Mouse (Mus musculus) liver, embryonic 16.5 days (tissue): ENCODE measurements around the gene Nrl. TPM values are rescaled to one million over a fixed set of nuclear protein-coding genes. Genes with fewer than 3 reads are reported as not detected.

Experiments used
- ATAC-seq: fragments of 200-750 bp; cut with Nextera tagmentation; 2 replicates; pipeline ENCODE4 v1.8.0; 2017; ENCODE audit warnings: low read depth, mild to moderate bottlenecking, moderate number of reproducible peaks, moderate library complexity
- H3K27ac ChIP-seq: fragments of 300-500 bp; sonication (generic); 2 replicates; pipeline ENCODE4 v1.5.1; 2014; ENCODE audit warnings: mild to moderate bottlenecking, low read length
- H3K27me3 ChIP-seq: fragments of 300-500 bp; sonication (generic); 2 replicates; pipeline ENCODE4 v1.6.1; 2014; ENCODE audit warnings: low read depth, low read length, mixed read lengths; ENCODE audit not compliant: control insufficient read depth, insufficient read depth
- H3K36me3 ChIP-seq: fragments of 300-500 bp; sonication (generic); 2 replicates; pipeline ENCODE4 v1.6.1; 2014; ENCODE audit warnings: mild to moderate bottlenecking; ENCODE audit not compliant: control insufficient read depth, insufficient read depth
- H3K4me1 ChIP-seq: fragments of 300-500 bp; sonication (generic); 2 replicates; pipeline ENCODE4 v1.6.1; 2014; ENCODE audit warnings: low read depth, low read length, mixed read lengths; ENCODE audit not compliant: control insufficient read depth
- H3K4me2 ChIP-seq: fragments of 300-500 bp; sonication (generic); 2 replicates; pipeline ENCODE4 v1.6.1; 2014; ENCODE audit warnings: low read depth, low read length, mixed read lengths
- H3K4me3 ChIP-seq: fragments of 300-500 bp; sonication (generic); 2 replicates; pipeline ENCODE4 v1.5.1; 2014; ENCODE audit warnings: low read depth, mild to moderate bottlenecking, low read length
- H3K9ac ChIP-seq: fragments of 300-500 bp; sonication (generic); 2 replicates; pipeline ENCODE4 v1.6.1; 2014; ENCODE audit warnings: low read depth, low read length
- H3K9me3 ChIP-seq: fragments of 300-500 bp; sonication (generic); replicated peaks from 2 replicates; pipeline ENCODE4 v1.6.1; 2016; ENCODE audit warnings: low read length; ENCODE audit not compliant: control insufficient read depth
- WGBS: fragments of 180-500 bp; shearing (Covaris S2); extraction: QIAGEN DNeasy Blood & Tissue Kit; methylation state at CpG from one replicate; pipeline ENCODE4 v1.1.7; 2014; ENCODE audit not compliant: insufficient replicate concordance; 5-methylcytosine and 5-hydroxymethylcytosine counted together
- polyA plus RNA-seq: library from polyadenylated mRNA; unstranded; fragments of >200 nt; fragmentation: Nextera tagmentation; extraction: Ambion mirVana; gene quantifications from 2 replicates; pipeline ENCODE4 v1.2.1, GENCODE M21; 2015

Nrl gene
- polyA plus RNA-seq, 1 experiment from 2014 or later = not detected

GRCm38 (mm10) chr14:55542268-55542667, 17.5 kb upstream of the Nrl start:
- WGBS = 71% methylated on average over 12 of the region's 12 CpGs
- peak; percentile 9; the same call in 1 of the 2 replicates for ATAC-seq
- Histone ChIP-seq H3K9ac (0 out of 2 replicates have a peak overlapping the region, but pooled peaks have one; percentile 9), H3K4me2 (peak overlapping the region; percentile 78), H3K36me3 (peaks cover 34% of the 10 kb centered on the region), H3K4me1 (peaks cover 26% of the 10 kb centered on the region), H3K27me3 (no peaks in the 10 kb centered on the region), H3K9me3 (no peaks in the 10 kb centered on the region), H3K4me3 (peak overlapping the region; percentile 82; the same call in 1 of the 2 replicates), H3K27ac (peak overlapping the region; percentile 33; the same call in 1 of the 2 replicates)

- Histone ChIP-seq H3K9ac (peak overlapping the region; percentile 97), H3K4me1 (peaks cover 26% of the 10 kb centered on the region), H3K9me3 (no peaks in the 10 kb centered on the region), H3K27me3 (no peaks in the 10 kb centered on the region), H3K4me2 (peak overlapping the region; percentile 78), H3K4me3 (peak overlapping the region; percentile 82), H3K27ac (peak overlapping the region; percentile 95), H3K36me3 (peaks cover 22% of the 10 kb centered on the region)
- peak; percentile 9 for ATAC-seq
- WGBS = 5% methylated on average over 10 of the region's 10 CpGs
Measured at GRCm38 (mm10) chr14:55540787-55541321, 16.1 kb upstream of the Nrl start.

- peak within 1 kb of the TSS; percentile 95 for H3K27ac ChIP-seq
- H3K4me2 ChIP-seq = peak within 1 kb of the TSS; percentile 78
- peaks cover 26% of the 10 kb centered on the region for H3K4me1 ChIP-seq
- ATAC-seq = peak; percentile 98
- H3K9ac ChIP-seq = peak within 1 kb of the TSS; percentile 97
- peaks cover 17% of the 10 kb centered on the region for H3K36me3 ChIP-seq
- H3K27me3 ChIP-seq = no peaks in the 10 kb centered on the region
- H3K9me3 ChIP-seq = no peaks in the 10 kb centered on the region
- WGBS = under 1% methylated on average over 32 of the region's 32 CpGs
- H3K4me3 ChIP-seq = peak within 1 kb of the TSS; percentile 82
Measured at GRCm38 (mm10) chr14:55540067-55540786, 15.4 kb upstream of the Nrl start, which contains the start of gene Pck2. Gene Pck2, plus strand, starts transcription at chr14:55540266.

GRCm38 (mm10) chr14:55536116-55536745, 11.4 kb upstream of the Nrl start:
- no peak overlapping the region for H3K9ac ChIP-seq
- H3K9me3 ChIP-seq = no peaks in the 10 kb centered on the region
- H3K4me1 ChIP-seq = peaks cover 15% of the 10 kb centered on the region
- no peak overlapping the region for H3K4me2 ChIP-seq
- no peaks in the 10 kb centered on the region for H3K27me3 ChIP-seq
- H3K36me3 ChIP-seq = no peaks in the 10 kb centered on the region
- H3K4me3 ChIP-seq = no peak overlapping the region
- no peak for ATAC-seq
- H3K27ac ChIP-seq = no peak overlapping the region
- 54% methylated on average over 6 of the region's 6 CpGs for WGBS

GRCm38 (mm10) chr14:55527940-55528339, 3.2 kb upstream of the Nrl start:
- Histone ChIP-seq H3K4me1 (no peaks in the 10 kb centered on the region), H3K4me3 (no peak overlapping the region), H3K4me2 (no peak overlapping the region), H3K9me3 (no peaks in the 10 kb centered on the region), H3K27ac (no peak overlapping the region), H3K9ac (no peak overlapping the region), H3K36me3 (no peaks in the 10 kb centered on the region), H3K27me3 (peaks cover 10% of the 10 kb centered on the region)
- no peak for ATAC-seq
- WGBS = 9% methylated on average over 3 of the region's 3 CpGs

- H3K36me3 ChIP-seq = no peaks in the 10 kb centered on the region
- H3K4me3 ChIP-seq = no peak overlapping the region
- no peaks in the 10 kb centered on the region for H3K4me1 ChIP-seq
- no peak for ATAC-seq
- H3K27me3 ChIP-seq = peaks cover 22% of the 10 kb centered on the region
- no peaks in the 10 kb centered on the region for H3K9me3 ChIP-seq
- 64% methylated on average over 2 of the region's 2 CpGs for WGBS
- no peak overlapping the region for H3K4me2 ChIP-seq
- no peak overlapping the region for H3K9ac ChIP-seq
- no peak overlapping the region for H3K27ac ChIP-seq
Measured at GRCm38 (mm10) chr14:55526674-55527073, 1.9 kb upstream of the Nrl start.

GRCm38 (mm10) chr14:55524062-55524461, 719 bp downstream of the Nrl start:
- WGBS = 30% methylated on average over 4 of the region's 4 CpGs
- Histone ChIP-seq H3K4me2 (no peak overlapping the region), H3K4me3 (no peak overlapping the region), H3K27ac (no peak overlapping the region), H3K36me3 (no peaks in the 10 kb centered on the region), H3K9me3 (no peaks in the 10 kb centered on the region), H3K9ac (no peak overlapping the region), H3K4me1 (no peaks in the 10 kb centered on the region; the same call in 1 of the 2 replicates), H3K27me3 (peaks cover 48% of the 10 kb centered on the region)
- no peak for ATAC-seq

GRCm38 (mm10) chr14:55520451-55521361, 4.1 kb downstream of the Nrl start:
- Histone ChIP-seq H3K27me3 (peaks cover 72% of the 10 kb centered on the region), H3K4me3 (peak overlapping the region; percentile 47), H3K9me3 (no peaks in the 10 kb centered on the region), H3K36me3 (no peaks in the 10 kb centered on the region), H3K9ac (no peak overlapping the region), H3K4me2 (peak overlapping the region; percentile 56), H3K4me1 (no peaks in the 10 kb centered on the region; the same call in 1 of the 2 replicates), H3K27ac (no peak overlapping the region)
- WGBS = 1% methylated on average over 61 of the region's 61 CpGs
- ATAC-seq = no peak
